Mouse (Mus musculus): ENCODE measurements around the gene Dohh. TPM values are rescaled to one million over a fixed set of nuclear protein-coding genes. Genes with fewer than 3 reads are reported as not detected.

Gene Dohh
- 61.5 and 66.9 TPM in 2 replicates for polyA plus RNA-seq (2012; rRNA removed; ENCODE audit: low replicate concordance)

DNA sequence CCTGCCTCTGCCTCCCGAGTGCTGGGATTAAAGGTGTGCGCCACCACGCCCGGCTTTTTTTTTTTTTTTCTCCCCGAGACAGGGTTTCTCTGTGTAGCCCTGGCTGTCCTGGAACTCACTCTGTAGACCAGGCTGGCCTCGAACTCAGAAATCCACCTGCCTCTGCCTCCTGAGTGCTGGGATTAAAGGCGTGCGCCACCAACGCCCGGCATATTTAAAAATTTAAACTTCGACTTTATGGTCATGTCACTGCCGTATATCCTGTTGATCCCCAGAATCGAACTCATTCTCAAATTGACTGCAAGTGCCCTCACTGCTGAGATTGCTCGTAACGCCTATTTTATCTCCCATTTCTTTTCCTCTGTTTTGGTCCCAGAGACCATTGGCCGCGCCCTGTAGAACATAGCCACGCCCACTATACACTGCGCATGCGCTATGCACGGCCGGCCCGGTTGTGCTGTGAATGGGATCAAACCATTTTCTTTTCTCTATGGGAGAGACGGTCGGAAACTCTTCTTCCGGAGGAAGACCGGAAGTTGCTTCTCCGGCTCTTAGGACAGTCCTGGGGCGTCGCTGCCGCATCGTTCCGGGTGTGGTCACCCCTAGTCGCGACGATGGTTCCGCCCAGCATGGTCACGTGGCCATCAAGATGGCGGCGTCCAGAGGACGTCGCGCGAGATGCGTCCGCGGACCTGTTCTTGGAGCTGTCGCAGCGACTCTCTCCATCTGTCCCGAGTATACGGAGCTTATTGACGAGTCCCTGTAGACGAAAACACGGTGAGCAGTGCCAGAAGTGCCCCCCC is at the start of gene Dohh, which contains the start of gene Gm48551:
Dohh (plus strand) TSS at position 627 of the 803 bp plus-strand sequence.
Gm48551 (plus strand) TSS at position 665 of the 803 bp plus-strand sequence.

DNA sequence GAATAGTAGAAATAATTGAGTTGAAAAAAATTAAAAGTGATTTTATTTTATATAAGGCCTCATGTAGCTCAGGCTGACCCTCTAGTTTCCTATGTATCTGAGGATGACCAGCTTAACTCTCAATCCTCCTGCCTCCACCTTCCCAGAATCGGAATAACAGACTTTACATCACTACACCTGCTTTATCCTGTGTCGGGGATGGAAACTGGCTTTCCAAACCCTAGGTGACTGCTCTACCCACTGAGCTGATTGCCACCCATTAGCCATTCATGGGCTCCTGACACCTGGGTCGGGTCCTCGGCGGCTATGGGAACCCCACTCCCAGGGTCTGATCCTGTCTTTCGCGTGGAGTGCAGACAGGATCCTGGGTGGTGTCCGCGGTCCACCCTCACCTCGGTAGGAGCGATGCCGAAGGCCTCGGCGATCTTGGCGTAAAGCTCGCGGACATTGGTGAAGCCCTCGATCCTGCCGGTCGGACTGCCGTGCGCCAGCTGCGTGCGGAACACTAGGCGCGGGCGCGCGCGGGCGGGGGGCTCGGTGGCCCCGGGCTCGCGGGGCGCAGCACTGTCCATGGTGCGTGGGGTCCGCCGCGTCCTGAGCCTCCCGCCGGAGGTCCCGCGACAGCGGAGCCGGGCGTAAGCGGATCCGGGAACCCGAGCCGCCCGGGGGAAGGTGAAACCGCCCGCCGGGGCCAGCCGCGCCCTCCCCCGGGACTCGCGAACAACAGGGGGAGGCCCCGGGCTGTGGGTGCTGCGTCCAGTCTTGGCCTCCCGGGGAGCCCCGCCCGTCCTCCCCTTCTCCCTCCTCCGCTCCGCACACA is 41.3 kb upstream of the Dohh start, which contains the start of gene Gipc3:
Gipc3 (minus strand) TSS at position 581 of the 820 bp plus-strand sequence.

DNA sequence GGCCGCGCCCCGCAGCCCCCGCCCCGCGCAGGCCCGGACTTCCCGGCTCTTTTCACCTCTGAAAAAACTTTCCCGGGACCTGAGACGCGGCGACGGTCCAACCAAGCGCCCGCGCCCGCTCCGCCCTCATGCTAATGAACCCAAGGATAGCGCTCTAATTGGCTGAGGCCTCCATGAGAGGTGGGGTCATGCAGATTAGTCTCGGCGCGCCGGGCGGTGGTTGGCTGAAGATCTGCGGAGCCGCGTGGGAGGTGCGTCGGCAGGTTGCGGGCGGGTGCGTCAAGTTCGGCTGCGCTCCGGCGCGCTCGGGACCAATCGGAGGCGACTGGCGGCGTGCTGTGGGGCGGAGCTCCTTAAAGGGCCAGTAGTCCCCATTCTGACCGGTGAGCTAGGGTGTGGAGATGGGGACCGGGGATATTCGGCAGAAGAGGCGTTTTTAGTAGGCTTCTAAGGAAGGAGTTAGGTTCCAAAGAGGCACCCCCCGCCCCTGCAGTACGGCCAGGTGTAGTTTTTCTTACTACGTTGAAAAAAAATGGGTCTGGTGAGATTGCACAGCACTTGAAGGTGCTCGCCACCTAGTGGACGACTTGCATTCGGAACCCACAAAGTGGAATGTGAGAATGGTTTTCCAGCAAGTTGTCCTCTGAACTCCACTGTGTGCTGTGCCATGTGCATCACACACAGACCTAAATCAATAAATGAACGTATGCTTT is 33.7 kb upstream of the Dohh start, which contains the start of gene Hmg20b:
Hmg20b (minus strand) TSS at position 130 of the 713 bp plus-strand sequence.

DNA sequence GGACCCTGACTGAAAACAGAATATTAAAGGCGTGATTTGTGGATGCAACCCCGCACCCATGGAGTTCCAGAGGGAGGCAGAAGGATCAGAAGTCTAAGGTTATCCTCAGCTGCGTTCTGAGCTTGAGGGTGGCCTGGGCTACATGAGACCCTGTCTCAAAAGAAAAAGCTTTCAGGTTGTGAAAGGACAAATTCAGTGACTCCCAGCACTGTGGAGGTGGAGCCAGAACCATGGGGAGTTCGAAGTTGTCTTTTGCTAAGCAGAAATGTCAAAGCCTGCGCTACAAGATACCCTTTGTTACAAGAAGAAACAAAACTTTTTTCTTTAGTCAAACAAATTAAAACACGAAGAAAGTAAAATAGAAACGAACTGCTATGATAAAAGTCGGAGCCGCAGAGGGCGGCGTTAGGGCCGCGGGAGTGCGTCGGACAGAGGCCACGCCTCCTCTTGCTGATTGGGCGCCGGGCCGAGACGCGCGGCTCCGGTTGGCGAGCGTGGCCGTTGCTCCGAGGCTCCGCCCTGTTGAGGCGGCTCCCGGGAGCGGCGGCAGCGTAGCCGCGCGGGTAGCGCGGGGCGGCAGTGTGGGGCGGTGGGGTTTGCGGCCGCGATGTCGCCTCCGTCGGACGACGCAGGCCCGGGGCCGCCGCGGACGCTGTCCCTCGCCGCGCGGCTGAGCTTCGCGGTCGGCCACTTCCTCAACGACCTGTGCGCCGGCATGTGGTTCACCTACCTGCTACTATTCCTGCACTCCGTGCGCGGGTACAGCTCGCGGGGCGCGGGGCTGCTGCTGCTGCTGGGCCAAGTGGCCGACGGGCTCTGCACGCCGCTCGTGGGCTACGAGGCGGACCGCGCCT is 27.0 kb upstream of the Dohh start, which contains the start of gene Mfsd12:
Mfsd12 (plus strand) TSS at position 501 of the 854 bp plus-strand sequence.

DNA sequence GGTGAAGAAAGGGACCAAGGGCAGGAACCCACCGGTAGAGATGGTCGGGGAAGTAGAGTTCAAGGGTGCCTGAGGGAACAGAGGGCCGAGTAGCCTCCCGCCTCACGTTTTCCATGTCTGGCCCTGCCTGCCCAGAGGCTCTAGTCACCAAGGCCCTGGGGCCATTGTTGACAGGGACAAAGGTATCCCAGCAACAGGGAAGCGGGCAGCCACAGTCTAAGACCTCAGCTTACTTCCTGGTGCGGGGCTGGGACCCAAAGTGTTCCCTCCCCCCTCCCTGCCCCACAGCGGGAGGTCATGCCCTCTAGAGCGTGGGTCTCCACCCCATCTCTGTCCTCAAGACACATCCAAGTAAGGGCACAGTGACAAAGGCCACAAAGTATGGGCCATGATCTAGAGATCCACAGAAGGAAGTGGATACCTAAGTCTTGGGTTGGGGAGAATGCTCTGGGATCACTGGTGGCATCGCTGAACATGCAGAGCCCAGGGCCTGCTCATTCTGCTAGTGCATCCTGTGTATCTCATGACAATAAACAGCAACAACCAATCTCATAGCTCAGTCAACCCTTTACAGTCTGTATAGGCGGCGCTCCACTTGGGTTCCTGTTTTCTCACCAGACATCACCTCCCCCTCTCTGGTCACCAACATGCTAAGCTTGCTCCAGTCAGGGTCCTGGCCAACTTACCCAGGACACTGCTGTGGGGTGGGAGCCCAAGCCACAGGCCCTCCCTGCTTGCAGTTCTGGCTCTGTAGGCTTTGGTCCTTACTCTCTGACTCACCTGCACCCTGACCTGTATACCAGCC is 18.4 kb upstream of the Dohh start, which contains the start of gene 4930404N11Rik:
4930404N11Rik (minus strand) TSS at position 145 of the 805 bp plus-strand sequence.

DNA sequence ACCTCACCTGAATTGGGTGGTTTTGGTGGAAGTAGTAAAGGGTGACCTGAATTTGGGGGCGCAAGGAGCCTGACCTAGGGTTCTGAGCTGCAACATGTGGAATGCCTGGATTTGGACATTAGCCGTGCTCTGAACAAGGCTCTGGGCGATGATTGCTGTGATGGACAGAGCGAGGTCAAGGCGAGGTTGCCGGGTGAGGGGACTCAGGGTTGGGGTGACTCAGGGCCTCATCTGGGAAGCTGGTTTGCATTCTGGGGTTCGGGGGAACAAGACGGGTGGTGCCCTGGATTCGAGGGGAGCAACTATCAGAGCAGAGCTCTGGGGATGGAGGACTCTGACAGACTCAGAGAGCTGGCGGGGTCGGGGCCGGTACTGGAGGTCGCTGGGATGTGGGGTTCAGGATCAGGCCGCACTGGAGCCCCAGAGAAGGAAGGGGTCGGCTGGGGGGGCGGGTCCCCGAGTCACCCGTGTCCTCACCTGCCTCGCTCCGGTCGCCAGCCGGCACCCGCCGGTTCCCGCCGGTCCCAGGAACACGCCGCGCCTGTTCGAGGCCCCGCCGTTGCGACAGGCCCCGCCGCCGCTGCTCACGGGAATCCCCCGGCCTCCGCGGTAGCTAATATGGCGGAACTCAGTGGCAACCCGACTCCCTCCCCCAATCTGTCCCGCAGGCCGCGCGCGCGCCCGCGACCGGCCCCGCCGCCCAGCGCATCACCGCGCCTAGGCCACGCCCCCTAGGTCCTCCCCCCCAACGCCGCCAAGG is 6.3 kb upstream of the Dohh start, which contains the start of gene Fzr1:
Fzr1 (minus strand) TSS at position 724 of the 760 bp plus-strand sequence.

DNA sequence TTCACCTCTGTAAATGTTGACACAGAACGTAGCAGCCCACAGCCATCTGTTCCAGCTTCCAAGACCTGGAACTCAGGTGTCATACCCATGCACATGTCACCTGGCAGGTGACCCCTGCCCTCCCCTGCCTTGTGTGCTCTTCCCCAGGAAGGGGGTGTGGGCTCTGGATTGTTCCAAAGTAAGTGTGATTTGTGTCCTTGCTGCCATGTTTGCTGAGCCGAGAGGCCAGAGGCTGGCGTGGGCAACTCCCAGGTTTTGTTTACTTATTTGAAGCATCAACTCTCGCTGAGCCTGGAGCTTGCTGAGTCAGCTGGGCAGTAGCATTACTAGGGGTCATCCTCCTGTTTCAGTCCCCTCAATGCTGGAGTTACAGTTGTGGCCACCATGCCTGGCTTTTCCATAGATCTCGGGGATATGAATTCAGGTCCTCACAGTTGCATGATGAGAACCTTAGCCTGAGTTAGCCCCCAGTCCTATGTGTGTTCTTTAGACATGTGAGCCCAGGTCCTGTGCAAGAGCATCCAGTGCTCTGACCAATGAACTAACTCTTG is 4.4 kb downstream of the Dohh start, which contains the start of gene Gm48552:
Gm48552 (plus strand) TSS at position 501 of the 551 bp plus-strand sequence.

DNA sequence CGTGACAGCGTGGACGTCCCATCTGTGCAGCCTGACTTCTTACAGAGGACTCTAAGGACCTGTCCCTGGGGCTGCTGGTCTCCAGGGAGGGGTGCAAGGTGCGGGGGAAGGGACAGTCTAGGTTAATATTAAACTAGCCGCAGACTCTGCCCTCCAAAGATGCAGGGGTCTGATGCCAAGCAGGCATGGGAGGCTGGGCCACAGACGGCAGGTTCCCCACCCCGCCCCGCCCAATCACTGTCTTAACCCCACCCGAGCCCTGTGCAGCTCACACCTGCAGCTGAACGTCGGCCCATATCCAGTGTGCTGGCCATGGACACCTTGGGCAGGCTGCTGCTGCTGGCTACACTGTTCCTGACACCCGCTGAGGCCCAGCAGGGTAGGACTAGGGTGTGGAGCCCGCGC is 8.6 kb downstream of the Dohh start, which contains the start of gene Smim24:
Smim24 (plus strand) TSS at position 271 of the 405 bp plus-strand sequence.

Other genes with a start within 250 kb of the Dohh start
- 32.2 and 49.6 TPM in 2 replicates for gene Zbtb7a, start 249.2 kb upstream of the Dohh start, polyA plus RNA-seq (2012; rRNA removed; ENCODE audit: low replicate concordance)
- 28.2 and 37.7 TPM in 2 replicates for gene Pias4, start 216.5 kb upstream of the Dohh start, polyA plus RNA-seq (2012; rRNA removed; ENCODE audit: low replicate concordance)
- gene Eef2, start 207.8 kb upstream of the Dohh start, polyA plus RNA-seq (2012; rRNA removed; ENCODE audit: low replicate concordance): 1,292 and 2,498 TPM in 2 replicates
- gene Dapk3, start 201.4 kb upstream of the Dohh start, polyA plus RNA-seq (2012; rRNA removed; ENCODE audit: low replicate concordance): 75.2 and 89.3 TPM in 2 replicates
- gene 4930442H23Rik, start 200.6 kb upstream of the Dohh start, polyA plus RNA-seq (2012; rRNA removed; ENCODE audit: low replicate concordance): not detected in 2 replicates
- gene Nmrk2, start 182.4 kb upstream of the Dohh start, polyA plus RNA-seq (2012; rRNA removed; ENCODE audit: low replicate concordance): not detected in 2 replicates
- gene Atcay, start 153.6 kb upstream of the Dohh start, polyA plus RNA-seq (2012; rRNA removed; ENCODE audit: low replicate concordance): 0.03 and 0.06 TPM in 2 replicates
- gene Zfr2, start 151.3 kb upstream of the Dohh start, polyA plus RNA-seq (2012; rRNA removed; ENCODE audit: low replicate concordance): 5.7 and 25.8 TPM in 2 replicates
- gene Matk, start 131.5 kb upstream of the Dohh start, polyA plus RNA-seq (2012; rRNA removed; ENCODE audit: low replicate concordance): 3.3 and 4.0 TPM in 2 replicates
- gene Mrpl54, start 117.5 kb upstream of the Dohh start, polyA plus RNA-seq (2012; rRNA removed; ENCODE audit: low replicate concordance): 78.4 and 104 TPM in 2 replicates
- gene Apba3, start 117.5 kb upstream of the Dohh start, polyA plus RNA-seq (2012; rRNA removed; ENCODE audit: low replicate concordance): 107 and 116 TPM in 2 replicates
- 0.26 and 15.2 TPM in 2 replicates for gene Tjp3, start 92.8 kb upstream of the Dohh start, polyA plus RNA-seq (2012; rRNA removed; ENCODE audit: low replicate concordance)
- 56.8 and 80.2 TPM in 2 replicates for gene Pip5k1c, start 91.5 kb upstream of the Dohh start, polyA plus RNA-seq (2012; rRNA removed; ENCODE audit: low replicate concordance)
- 23.1 and 38.0 TPM in 2 replicates for gene Cactin, start 63.3 kb upstream of the Dohh start, polyA plus RNA-seq (2012; rRNA removed; ENCODE audit: low replicate concordance)
- 10.1 and 16.3 TPM in 2 replicates for gene Tbxa2r, start 55.7 kb upstream of the Dohh start, polyA plus RNA-seq (2012; rRNA removed; ENCODE audit: low replicate concordance)
- gene Gipc3, start 41.2 kb upstream of the Dohh start, polyA plus RNA-seq (2012; rRNA removed; ENCODE audit: low replicate concordance): 2.2 and 4.8 TPM in 2 replicates
- 69.5 and 90.1 TPM in 2 replicates for gene Hmg20b, start 33.9 kb upstream of the Dohh start, polyA plus RNA-seq (2012; rRNA removed; ENCODE audit: low replicate concordance)
- gene Mfsd12, start 26.9 kb upstream of the Dohh start, polyA plus RNA-seq (2012; rRNA removed; ENCODE audit: low replicate concordance): 38.6 and 41.1 TPM in 2 replicates
- gene 4930404N11Rik, start 18.6 kb upstream of the Dohh start, polyA plus RNA-seq (2012; rRNA removed; ENCODE audit: low replicate concordance): 0.43 and 1.8 TPM in 2 replicates
- 56.1 and 75.2 TPM in 2 replicates for gene Fzr1, start 5.9 kb upstream of the Dohh start, polyA plus RNA-seq (2012; rRNA removed; ENCODE audit: low replicate concordance)
- gene Gm48551, start within 50 bp of the Dohh start, polyA plus RNA-seq (2012; rRNA removed; ENCODE audit: low replicate concordance): 3.2 and 5.1 TPM in 2 replicates
- 1.5 and 1.8 TPM in 2 replicates for gene Gm48552, start 4.6 kb downstream of the Dohh start, polyA plus RNA-seq (2012; rRNA removed; ENCODE audit: low replicate concordance)
- gene Smim24, start 8.6 kb downstream of the Dohh start, polyA plus RNA-seq (2012; rRNA removed; ENCODE audit: low replicate concordance): 9.8 and 12.3 TPM in 2 replicates
- gene Nfic, start 71.2 kb downstream of the Dohh start, polyA plus RNA-seq (2012; rRNA removed; ENCODE audit: low replicate concordance): 67.7 and 99.8 TPM in 2 replicates
- gene Celf5, start 98.3 kb downstream of the Dohh start, polyA plus RNA-seq (2012; rRNA removed; ENCODE audit: low replicate concordance): 0.70 and 0.93 TPM in 2 replicates
- gene Ncln, start 112.0 kb downstream of the Dohh start, polyA plus RNA-seq (2012; rRNA removed; ENCODE audit: low replicate concordance): 174 and 241 TPM in 2 replicates
- gene S1pr4, start 115.7 kb downstream of the Dohh start, polyA plus RNA-seq (2012; rRNA removed; ENCODE audit: low replicate concordance): 7.2 and 9.4 TPM in 2 replicates
- 3.8 and 5.3 TPM in 2 replicates for gene Gna15, start 139.8 kb downstream of the Dohh start, polyA plus RNA-seq (2012; rRNA removed; ENCODE audit: low replicate concordance)
- 141 and 164 TPM in 2 replicates for gene Gna11, start 160.8 kb downstream of the Dohh start, polyA plus RNA-seq (2012; rRNA removed; ENCODE audit: low replicate concordance)
- 885 and 1,244 TPM in 2 replicates for gene Aes, start 175.1 kb downstream of the Dohh start, polyA plus RNA-seq (2012; rRNA removed; ENCODE audit: low replicate concordance)
- 43.6 and 76.2 TPM in 2 replicates for gene Tle2, start 190.1 kb downstream of the Dohh start, polyA plus RNA-seq (2012; rRNA removed; ENCODE audit: low replicate concordance)
- 9.9 and 14.9 TPM in 2 replicates for gene Tle6, start 216.6 kb downstream of the Dohh start, polyA plus RNA-seq (2012; rRNA removed; ENCODE audit: low replicate concordance)
- gene BC025920, start 221.8 kb downstream of the Dohh start, polyA plus RNA-seq (2012; rRNA removed; ENCODE audit: low replicate concordance): 1.1 and 1.3 TPM in 2 replicates
- 24.8 and 39.4 TPM in 2 replicates for gene Sirt6, start 243.4 kb downstream of the Dohh start, polyA plus RNA-seq (2012; rRNA removed; ENCODE audit: low replicate concordance)
- gene Ankrd24, start 244.1 kb downstream of the Dohh start, polyA plus RNA-seq (2012; rRNA removed; ENCODE audit: low replicate concordance): 36.2 and 58.5 TPM in 2 replicates